Mouse (Mus musculus): ENCODE measurements around the gene Kcnab3. TPM values are rescaled to one million over a fixed set of nuclear protein-coding genes. Genes with fewer than 3 reads are reported as not detected.
A peak's percentile ranks its signal among the peaks of the same experiment; 100 is the strongest.

Kcnab3 gene
- polyA plus RNA-seq, 1 experiment from 2014 or later, result 2.4 TPM

DNA sequence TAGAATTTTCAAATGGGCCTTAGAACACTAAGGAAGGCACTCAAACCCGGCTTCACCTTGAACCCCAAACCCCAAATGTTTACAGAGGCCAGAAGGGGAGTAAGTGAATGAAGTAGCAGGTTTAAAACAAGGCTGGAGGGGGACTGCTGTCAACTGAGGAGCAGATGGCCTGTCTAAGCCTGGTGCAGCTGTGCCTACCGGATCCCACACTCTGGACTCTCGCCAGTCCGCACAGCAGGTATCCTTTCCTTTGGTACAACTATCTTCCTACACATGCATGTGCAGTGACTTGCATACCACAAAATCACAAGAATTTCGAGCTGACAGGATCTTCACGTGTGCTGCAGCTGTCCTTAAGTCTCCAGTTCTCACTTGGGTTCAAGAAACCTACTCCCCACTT lies 4.0 kb upstream of the Kcnab3 start:
- H3K9ac ChIP-seq, result peak overlapping the region; percentile 84
- no peak for ATAC-seq (ENCODE audit: low FRiP score, low read depth)
- H3K36me3 ChIP-seq, result peaks cover 37% of the 10 kb centered on the region
- no peaks in the 10 kb centered on the region for H3K9me3 ChIP-seq
- H3K27ac ChIP-seq, result no peak overlapping the region
- peak overlapping the region; percentile 60; the same call in 1 of the 2 replicates for H3K4me3 ChIP-seq
- H3K4me2 ChIP-seq (replicated peaks), result peak overlapping the region; percentile 83
- 59% methylated on average over 6 of the region's 6 CpGs for WGBS
- peaks cover 40% of the 10 kb centered on the region for H3K4me1 ChIP-seq
- peaks cover 7% of the 10 kb centered on the region for H3K27me3 ChIP-seq

DNA sequence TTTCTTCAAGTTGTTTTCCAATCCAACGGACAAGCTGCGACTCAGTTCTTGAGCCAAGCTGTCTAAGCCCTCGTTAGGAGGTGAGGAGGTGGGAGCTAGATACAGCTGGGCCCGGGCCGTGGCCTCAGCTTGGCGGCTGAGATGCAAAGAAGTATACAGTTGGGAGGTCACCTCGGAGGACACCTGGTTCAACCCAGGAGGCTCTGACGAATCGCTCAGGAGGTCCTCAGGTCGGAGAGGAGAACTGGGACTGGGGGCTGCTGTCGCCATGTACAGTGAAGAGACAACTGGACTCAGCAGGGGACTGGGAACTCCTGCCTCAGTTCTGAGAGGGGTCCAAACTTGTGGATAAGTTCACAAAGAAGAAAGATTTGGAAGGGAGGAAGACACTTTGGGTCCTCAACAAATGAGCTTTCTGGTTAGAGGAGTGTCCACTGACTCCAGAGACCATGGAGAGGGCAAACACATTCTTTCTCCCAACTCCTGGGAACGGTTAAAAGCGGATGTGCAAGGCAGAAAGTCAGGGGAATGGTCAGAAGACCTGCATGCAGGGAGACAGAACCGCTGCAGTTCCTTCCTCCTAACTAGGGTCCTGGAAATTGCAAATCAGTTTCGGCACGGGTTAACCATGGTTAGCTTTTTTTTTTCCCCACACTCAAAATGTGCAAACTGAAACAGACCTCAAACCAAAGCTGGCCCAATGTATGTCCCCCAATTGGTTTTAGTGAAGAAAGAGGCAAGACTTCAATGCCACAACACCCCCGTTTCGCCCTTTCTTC lies 3.2 kb upstream of the Kcnab3 start:
- H3K27ac ChIP-seq, result peak overlapping the region; percentile 87
- H3K4me2 ChIP-seq (replicated peaks), result peak overlapping the region; percentile 83
- peak overlapping the region; percentile 84 for H3K9ac ChIP-seq
- no peaks in the 10 kb centered on the region for H3K9me3 ChIP-seq
- H3K27me3 ChIP-seq, result peaks cover 16% of the 10 kb centered on the region
- H3K4me1 ChIP-seq, result peaks cover 44% of the 10 kb centered on the region
- H3K36me3 ChIP-seq, result peaks cover 29% of the 10 kb centered on the region
- H3K4me3 ChIP-seq, result peak overlapping the region; percentile 60
- 22% methylated on average over 18 of the region's 18 CpGs for WGBS
- no peak for ATAC-seq (ENCODE audit: low FRiP score, low read depth)

DNA sequence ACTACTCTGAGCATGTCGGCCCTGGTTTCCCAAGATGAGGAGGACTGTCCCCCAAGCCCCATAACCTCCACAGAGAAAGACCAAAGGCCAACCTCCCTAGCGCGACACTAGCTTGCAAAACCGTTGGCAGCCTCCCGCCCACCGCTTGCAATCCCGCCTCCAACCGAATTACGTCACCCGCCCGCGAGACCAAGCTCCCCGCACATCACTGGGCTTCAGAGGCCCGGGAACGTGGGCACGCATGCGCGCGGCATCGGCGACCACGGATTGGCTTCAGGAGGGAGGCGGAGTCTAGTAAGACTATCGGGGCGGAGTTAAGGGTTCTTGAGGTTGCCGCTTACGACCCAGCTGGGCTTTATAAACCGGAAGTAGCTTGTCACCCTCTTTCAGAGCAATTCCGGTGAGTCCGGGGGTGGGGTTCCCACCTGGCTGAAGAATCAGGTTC lies 2.4 kb upstream of the Kcnab3 start, which contains the start of the genes Cntrob and Trappc1:
TSS of gene Cntrob (minus strand) at position 109 of the 445 bp plus-strand sequence.
TSS of gene Trappc1 (plus strand) at position 314 of the 445 bp plus-strand sequence.
- peak; percentile 93 for ATAC-seq (ENCODE audit: low FRiP score, low read depth)
- H3K27ac ChIP-seq, result peak within 1 kb of the TSS; percentile 87
- peak within 1 kb of the TSS; percentile 83 for H3K4me2 ChIP-seq (replicated peaks)
- peaks cover 21% of the 10 kb centered on the region for H3K36me3 ChIP-seq
- WGBS, result under 1% methylated on average over 30 of the region's 30 CpGs
- peaks cover 24% of the 10 kb centered on the region for H3K27me3 ChIP-seq
- no peaks in the 10 kb centered on the region for H3K9me3 ChIP-seq
- peaks cover 44% of the 10 kb centered on the region for H3K4me1 ChIP-seq
- H3K4me3 ChIP-seq, result peak within 1 kb of the TSS; percentile 60
- H3K9ac ChIP-seq, result peak within 1 kb of the TSS; percentile 84

DNA sequence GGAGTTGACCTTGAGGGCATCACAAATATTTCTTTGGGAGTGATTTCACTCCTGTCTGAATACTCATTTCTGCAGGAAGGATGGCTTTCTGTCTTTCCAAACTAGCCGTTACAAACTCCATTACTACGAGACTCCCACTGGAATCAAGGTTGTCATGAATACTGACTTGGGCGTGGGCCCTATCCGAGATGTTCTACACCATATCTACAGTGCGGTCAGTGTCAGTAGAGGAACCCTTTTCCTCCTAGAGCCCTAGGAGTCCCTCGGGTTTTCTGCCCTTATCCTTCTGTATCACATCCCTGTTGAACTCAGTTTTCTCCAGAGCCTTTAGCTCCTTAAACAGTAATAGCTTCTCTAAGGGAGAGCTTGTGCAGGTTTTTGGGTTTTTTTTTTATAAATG lies 1.3 kb upstream of the Kcnab3 start:
- ATAC-seq (ENCODE audit: low FRiP score, low read depth), result no peak
- H3K4me2 ChIP-seq (replicated peaks), result peak overlapping the region; percentile 83
- H3K36me3 ChIP-seq, result peaks cover 10% of the 10 kb centered on the region
- no peak overlapping the region for H3K27ac ChIP-seq
- WGBS, result 82% methylated on average over 6 of the region's 6 CpGs
- H3K4me3 ChIP-seq, result peak overlapping the region; percentile 60
- peaks cover 32% of the 10 kb centered on the region for H3K27me3 ChIP-seq
- peaks cover 44% of the 10 kb centered on the region for H3K4me1 ChIP-seq
- H3K9me3 ChIP-seq, result no peaks in the 10 kb centered on the region
- H3K9ac ChIP-seq, result peak overlapping the region; percentile 69; the same call in 1 of the 2 replicates

DNA sequence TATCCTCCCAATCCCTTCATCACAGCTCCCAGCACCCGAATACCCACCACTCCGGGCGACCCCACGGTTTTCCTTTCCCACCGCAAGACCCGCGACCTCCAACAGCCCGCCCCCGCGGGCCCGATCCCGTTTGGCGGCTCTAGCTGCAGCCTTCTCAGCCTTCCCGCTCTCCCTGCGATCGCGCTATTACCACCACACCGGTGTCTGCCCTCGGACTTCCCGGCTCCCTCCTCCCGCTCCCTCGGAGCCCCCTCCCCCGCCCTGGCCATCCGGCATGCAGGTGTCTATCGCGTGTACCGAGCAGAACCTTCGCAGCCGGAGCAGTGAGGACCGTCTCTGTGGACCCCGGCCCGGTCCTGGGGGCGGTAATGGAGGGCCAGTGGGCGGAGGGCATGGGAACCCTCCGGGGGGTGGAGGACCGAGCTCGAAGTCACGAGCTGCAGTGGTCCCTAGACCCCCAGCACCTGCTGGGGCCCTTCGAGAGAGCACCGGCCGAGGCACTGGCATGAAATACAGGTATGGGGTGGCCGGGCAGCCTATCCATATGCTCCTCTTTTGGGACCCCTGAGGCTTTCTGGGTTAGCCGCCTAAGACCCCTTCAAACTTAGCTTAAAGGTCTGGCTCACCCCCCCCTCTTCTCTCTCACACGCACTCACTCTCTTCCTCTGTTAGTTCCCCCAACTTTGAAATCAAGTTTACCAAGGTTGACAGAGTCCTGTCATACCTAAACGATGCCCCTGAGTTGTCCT lies 524 bp downstream of the Kcnab3 start:
- peak overlapping the region; percentile 83 for H3K4me2 ChIP-seq (replicated peaks)
- H3K4me1 ChIP-seq, result peaks cover 50% of the 10 kb centered on the region
- H3K27me3 ChIP-seq, result peaks cover 33% of the 10 kb centered on the region
- peak overlapping the region; percentile 73 for H3K9ac ChIP-seq
- H3K36me3 ChIP-seq, result no peaks in the 10 kb centered on the region
- no peaks in the 10 kb centered on the region for H3K9me3 ChIP-seq
- no peak overlapping the region for H3K27ac ChIP-seq
- WGBS, result 1% methylated on average over 45 of the region's 45 CpGs
- H3K4me3 ChIP-seq, result peak overlapping the region; percentile 58
- no peak for ATAC-seq (ENCODE audit: low FRiP score, low read depth)

DNA sequence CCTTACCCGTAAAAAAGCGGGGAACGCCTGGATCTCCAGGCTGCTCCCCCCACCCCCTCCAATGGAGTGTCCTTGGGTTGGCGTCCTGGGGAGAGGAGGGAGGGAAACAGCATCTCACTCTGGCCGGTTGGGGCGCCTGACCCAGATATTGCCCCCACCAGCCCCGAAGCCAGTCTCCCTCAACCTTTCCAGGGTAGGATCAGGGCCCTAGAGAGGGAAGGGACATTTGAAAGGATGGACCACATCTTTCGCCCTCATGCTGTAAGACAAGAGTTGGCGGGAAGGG lies 1.0 kb downstream of the Kcnab3 start:
- ATAC-seq (ENCODE audit: low FRiP score, low read depth), result no peak
- Histone ChIP-seq H3K4me2 (replicated peaks) (peak overlapping the region; percentile 83), H3K36me3 (no peaks in the 10 kb centered on the region), H3K27me3 (peaks cover 33% of the 10 kb centered on the region), H3K4me3 (peak overlapping the region; percentile 58), H3K9me3 (no peaks in the 10 kb centered on the region), H3K4me1 (peaks cover 48% of the 10 kb centered on the region), H3K9ac (0 out of 2 replicates have a peak overlapping the region, but pooled peaks have one; percentile 73), H3K27ac (no peak overlapping the region)
- 13% methylated on average over 9 of the region's 9 CpGs for WGBS

DNA sequence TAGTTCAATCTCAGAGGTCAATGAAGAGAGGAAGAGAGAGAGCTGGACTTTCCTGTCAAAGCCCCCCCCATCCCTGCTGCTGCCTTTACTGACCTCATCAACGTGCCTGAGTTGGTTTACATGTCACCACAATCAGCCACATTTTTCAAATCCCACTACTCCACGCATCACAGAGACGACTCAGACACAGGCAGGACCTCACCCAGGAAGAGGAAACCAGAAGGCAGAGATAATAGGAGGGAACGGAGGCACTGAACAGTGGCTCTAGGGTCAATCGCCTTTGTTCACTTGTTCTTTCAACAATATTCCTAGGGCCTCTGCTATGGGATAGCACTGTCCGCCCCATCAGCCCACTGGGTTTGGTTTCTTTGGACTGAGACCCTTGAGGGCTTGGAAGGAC lies 1.6 kb downstream of the Kcnab3 start:
- Histone ChIP-seq H3K4me1 (peaks cover 47% of the 10 kb centered on the region), H3K9ac (no peak overlapping the region), H3K4me3 (0 out of 2 replicates have a peak overlapping the region, but pooled peaks have one; percentile 0), H3K9me3 (no peaks in the 10 kb centered on the region), H3K4me2 (replicated peaks) (0 out of 2 replicates have a peak overlapping the region, but pooled peaks have one; percentile 83), H3K27ac (no peak overlapping the region), H3K27me3 (peaks cover 33% of the 10 kb centered on the region), H3K36me3 (no peaks in the 10 kb centered on the region)
- WGBS, result 55% methylated on average over 6 of the region's 6 CpGs
- ATAC-seq (ENCODE audit: low FRiP score, low read depth), result no peak

DNA sequence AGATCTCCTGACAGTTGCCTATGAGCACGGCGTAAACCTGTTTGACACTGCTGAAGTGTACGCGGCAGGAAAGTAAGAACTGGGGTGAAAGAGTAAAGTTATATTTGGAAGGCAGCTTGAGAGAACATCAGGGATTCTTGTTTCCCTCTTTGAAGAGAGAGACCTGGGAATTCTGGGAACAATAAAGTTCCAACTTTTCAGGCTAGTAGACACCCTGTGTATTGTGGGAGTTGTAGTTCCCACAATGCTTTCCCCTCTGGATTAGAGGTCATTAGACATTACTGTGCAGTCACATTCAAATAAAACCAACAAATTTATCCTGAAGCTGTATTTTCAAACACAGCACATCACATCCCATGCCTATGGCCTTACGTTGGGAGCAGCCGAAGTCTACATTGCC lies 2.5 kb downstream of the Kcnab3 start:
- Histone ChIP-seq H3K9me3 (no peaks in the 10 kb centered on the region), H3K36me3 (no peaks in the 10 kb centered on the region), H3K4me2 (replicated peaks) (no peak overlapping the region), H3K9ac (no peak overlapping the region), H3K27ac (no peak overlapping the region), H3K4me3 (no peak overlapping the region), H3K4me1 (peaks cover 48% of the 10 kb centered on the region), H3K27me3 (peaks cover 33% of the 10 kb centered on the region)
- WGBS, result 90% methylated on average over 6 of the region's 6 CpGs
- no peak for ATAC-seq (ENCODE audit: low FRiP score, low read depth)

DNA sequence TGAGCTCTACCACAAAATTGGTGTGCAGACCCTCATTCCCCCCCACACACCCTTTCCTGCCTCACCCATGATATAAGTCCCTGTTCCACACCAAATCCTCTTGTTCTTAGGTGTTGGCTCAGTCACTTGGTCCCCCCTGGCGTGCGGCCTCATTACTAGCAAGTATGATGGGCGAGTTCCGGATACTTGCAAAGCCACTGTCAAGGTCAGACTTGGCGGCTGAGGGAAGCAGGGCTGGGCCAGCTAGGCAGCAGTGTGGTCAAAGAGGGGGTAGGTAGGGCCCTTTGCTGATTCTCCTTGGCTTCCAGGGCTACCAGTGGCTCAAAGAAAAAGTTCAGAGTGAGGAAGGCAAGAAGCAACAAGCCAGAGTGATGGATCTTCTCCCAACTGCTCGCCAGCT lies 5.1 kb downstream of the Kcnab3 start:
- H3K9ac ChIP-seq, result no peak overlapping the region
- H3K9me3 ChIP-seq, result no peaks in the 10 kb centered on the region
- H3K36me3 ChIP-seq, result no peaks in the 10 kb centered on the region
- peaks cover 33% of the 10 kb centered on the region for H3K27me3 ChIP-seq
- H3K27ac ChIP-seq, result no peak overlapping the region; the same call in 1 of the 2 replicates
- H3K4me2 ChIP-seq (replicated peaks), result peak overlapping the region; percentile 67
- 84% methylated on average over 6 of the region's 6 CpGs for WGBS
- peak overlapping the region; percentile 54 for H3K4me3 ChIP-seq
- peaks cover 31% of the 10 kb centered on the region for H3K4me1 ChIP-seq
- ATAC-seq (ENCODE audit: low FRiP score, low read depth), result no peak

DNA sequence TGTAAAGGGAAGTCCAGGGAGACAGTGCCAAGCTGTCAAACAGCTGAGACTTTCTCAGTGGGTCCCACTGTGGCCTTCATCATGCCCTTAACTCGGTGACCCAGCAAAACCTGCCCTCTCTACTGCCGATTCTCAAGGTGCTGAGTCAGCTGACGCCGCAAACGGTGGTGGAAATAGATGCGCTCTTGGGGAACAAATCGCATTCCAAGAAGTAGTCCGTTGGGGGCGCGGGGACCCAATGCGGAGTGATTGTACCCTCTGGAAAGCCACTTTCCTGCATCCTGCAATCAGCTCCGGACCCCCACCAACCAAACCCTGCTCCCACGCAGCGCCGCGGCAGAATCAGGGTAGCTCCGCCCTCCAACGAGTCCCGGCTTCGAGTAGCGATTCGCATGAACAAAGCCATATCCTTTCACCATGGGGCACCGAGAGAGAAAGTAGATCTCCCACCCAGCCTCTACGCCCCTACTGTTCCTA lies 5.9 kb downstream of the Kcnab3 start:
- H3K36me3 ChIP-seq, result no peaks in the 10 kb centered on the region
- peaks cover 26% of the 10 kb centered on the region for H3K4me1 ChIP-seq
- peaks cover 26% of the 10 kb centered on the region for H3K27me3 ChIP-seq
- H3K4me2 ChIP-seq (replicated peaks), result peak overlapping the region; percentile 67
- H3K9me3 ChIP-seq, result no peaks in the 10 kb centered on the region
- ATAC-seq (ENCODE audit: low FRiP score, low read depth), result peak; percentile 85
- H3K27ac ChIP-seq, result peak overlapping the region; percentile 80
- peak overlapping the region; percentile 54 for H3K4me3 ChIP-seq
- peak overlapping the region; percentile 77 for H3K9ac ChIP-seq
- under 1% methylated on average over 24 of the region's 24 CpGs for WGBS

DNA sequence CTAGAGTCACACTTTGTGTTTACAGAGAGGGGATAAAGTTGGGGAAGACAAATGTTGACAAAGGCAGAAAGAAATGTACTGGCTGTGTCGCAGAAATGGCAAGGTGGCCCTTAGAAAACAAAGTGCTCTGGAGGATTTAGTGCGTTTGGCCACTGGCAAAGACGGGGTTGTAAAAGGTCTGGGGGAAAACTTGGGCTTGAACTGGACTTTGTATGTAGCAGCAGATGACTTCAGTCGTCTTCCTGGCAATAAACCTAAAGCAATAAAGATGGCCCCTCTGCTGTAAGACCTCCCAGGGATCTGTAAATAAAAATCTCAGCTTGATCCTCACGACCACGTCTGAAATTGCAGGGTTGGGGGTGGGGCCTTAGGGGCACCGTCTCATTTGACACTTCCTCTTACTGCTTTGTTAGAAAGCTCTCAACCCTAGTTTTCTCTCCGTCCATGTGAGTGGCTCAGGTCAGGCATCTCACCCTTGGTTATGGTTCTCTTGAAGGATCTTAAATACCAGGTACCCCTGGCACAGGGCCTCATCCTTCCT lies 6.7 kb downstream of the Kcnab3 start:
- Histone ChIP-seq H3K36me3 (no peaks in the 10 kb centered on the region), H3K4me2 (replicated peaks) (peak overlapping the region; percentile 67), H3K4me3 (no peak overlapping the region), H3K4me1 (peaks cover 22% of the 10 kb centered on the region), H3K27ac (peak overlapping the region; percentile 80; the same call in 1 of the 2 replicates), H3K27me3 (peaks cover 18% of the 10 kb centered on the region), H3K9me3 (no peaks in the 10 kb centered on the region), H3K9ac (peak overlapping the region; percentile 77; the same call in 1 of the 2 replicates)
- ATAC-seq (ENCODE audit: low FRiP score, low read depth), result no peak
- 16% methylated on average over 8 of the region's 8 CpGs for WGBS

DNA sequence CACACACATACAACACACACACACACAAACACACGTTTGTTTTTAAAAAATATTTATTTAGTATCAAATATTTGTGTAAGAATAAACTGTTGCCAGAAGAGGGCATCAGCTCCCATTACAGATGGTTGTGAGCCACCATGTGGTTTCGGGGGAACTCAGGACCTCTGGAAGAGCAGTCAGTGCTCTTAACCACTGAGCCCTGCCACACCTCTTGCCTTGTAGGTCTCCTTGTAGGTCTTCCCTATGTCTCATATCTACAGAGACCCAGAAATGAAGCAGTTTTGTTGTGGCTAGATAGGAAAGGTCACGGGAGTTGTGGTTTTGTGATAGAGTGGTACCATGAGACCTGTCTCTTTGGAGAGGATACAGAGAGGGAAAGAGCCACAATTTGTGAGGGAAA lies 7.9 kb downstream of the Kcnab3 start:
- Histone ChIP-seq H3K27ac (no peak overlapping the region; the same call in 1 of the 2 replicates), H3K27me3 (peaks cover 8% of the 10 kb centered on the region; the same call in 1 of the 2 replicates), H3K4me2 (replicated peaks) (no peak overlapping the region), H3K4me3 (no peak overlapping the region), H3K9me3 (no peaks in the 10 kb centered on the region), H3K9ac (no peak overlapping the region), H3K4me1 (peaks cover 22% of the 10 kb centered on the region), H3K36me3 (no peaks in the 10 kb centered on the region)
- 61% methylated on average over 3 of the region's 3 CpGs for WGBS
- no peak for ATAC-seq (ENCODE audit: low FRiP score, low read depth)
